Mouse (Mus musculus): Measurements from ENCODE around the gene Ttpal.

Gene Ttpal

GRCm38 (mm10) chr2:163602101-163602971, at the start of gene Ttpal:
Gene Ttpal, plus strand, starts transcription at chr2:163602314.
- DNase-seq (ENCODE audit: low spot score in 2 of 2), result peak; percentile 86 to 89

- no peak for DNase-seq (ENCODE audit: low spot score in 2 of 2)
Measured at GRCm38 (mm10) chr2:163552518-163552929, 49.6 kb upstream of the Ttpal start.

GRCm38 (mm10) chr2:163554425-163554982, 47.6 kb upstream of the Ttpal start:
- DNase-seq (ENCODE audit: low spot score in 2 of 2), result no peak

- no peak for DNase-seq (ENCODE audit: low spot score in 2 of 2)
Measured at GRCm38 (mm10) chr2:163554996-163555395, 47.1 kb upstream of the Ttpal start.

GRCm38 (mm10) chr2:163555417-163555816, 46.7 kb upstream of the Ttpal start:
- no peak for DNase-seq (ENCODE audit: low spot score in 2 of 2)

- no peak for DNase-seq (ENCODE audit: low spot score in 2 of 2)
Measured at GRCm38 (mm10) chr2:163558548-163558947, 43.6 kb upstream of the Ttpal start.

GRCm38 (mm10) chr2:163559236-163559635, 42.9 kb upstream of the Ttpal start:
- DNase-seq (ENCODE audit: low spot score in 2 of 2), result no peak

- no peak for DNase-seq (ENCODE audit: low spot score in 2 of 2)
Measured at GRCm38 (mm10) chr2:163560247-163560646, 41.9 kb upstream of the Ttpal start.

- no peak for DNase-seq (ENCODE audit: low spot score in 2 of 2)
Measured at GRCm38 (mm10) chr2:163561258-163561948, 40.7 kb upstream of the Ttpal start.

- no peak for DNase-seq (ENCODE audit: low spot score in 2 of 2)
Measured at GRCm38 (mm10) chr2:163564646-163565045, 37.5 kb upstream of the Ttpal start.

- DNase-seq (ENCODE audit: low spot score in 2 of 2), result no peak
Measured at GRCm38 (mm10) chr2:163574321-163574720, 27.8 kb upstream of the Ttpal start.

GRCm38 (mm10) chr2:163575248-163575647, 26.9 kb upstream of the Ttpal start:
- no peak for DNase-seq (ENCODE audit: low spot score in 2 of 2)

GRCm38 (mm10) chr2:163577986-163578385, 24.1 kb upstream of the Ttpal start:
- no peak for DNase-seq (ENCODE audit: low spot score in 2 of 2)

GRCm38 (mm10) chr2:163580069-163580945, 21.8 kb upstream of the Ttpal start:
- no peak for DNase-seq (ENCODE audit: low spot score in 2 of 2)

- DNase-seq (ENCODE audit: low spot score in 2 of 2), result no peak
Measured at GRCm38 (mm10) chr2:163583226-163584087, 18.7 kb upstream of the Ttpal start.

GRCm38 (mm10) chr2:163584088-163584426, 18.1 kb upstream of the Ttpal start:
- DNase-seq (ENCODE audit: low spot score in 2 of 2), result no peak

- no peak for DNase-seq (ENCODE audit: low spot score in 2 of 2)
Measured at GRCm38 (mm10) chr2:163586384-163587261, 15.5 kb upstream of the Ttpal start.

GRCm38 (mm10) chr2:163587506-163587905, 14.6 kb upstream of the Ttpal start:
- DNase-seq (ENCODE audit: low spot score in 2 of 2), result no peak

- DNase-seq (ENCODE audit: low spot score in 2 of 2), result no peak
Measured at GRCm38 (mm10) chr2:163590211-163590610, 11.9 kb upstream of the Ttpal start.

GRCm38 (mm10) chr2:163590996-163591395, 11.1 kb upstream of the Ttpal start:
- no peak for DNase-seq (ENCODE audit: low spot score in 2 of 2)
